In genomic region chr17:53570361-53570875, GRCm38 (mm10) we compare ENCODE assay signal across 9 mouse cellular contexts. TPM values are rescaled to one million over a fixed set of nuclear protein-coding genes. Genes with fewer than 3 reads are reported as not detected.
DNase-seq lines count a peak whose midpoint lies in the region; ATAC-seq lines count a peak whose summit lies in the region.
"Had no signal": no experiment of that assay in that cellular context is flagged by ENCODE, and none has a peak within 500 bp of the region (broad histone marks: within the 10 kb centered on the region; RNA-seq: fewer than 3 reads in every experiment).

No protein-coding gene starts in this region.

- no peaks in the 10 kb centered on the region for H3K36me3 ChIP-seq in kidney, embryonic 14.5 days (ENCODE audit: control insufficient read depth, insufficient read depth, low read length)
- no peaks in the 10 kb centered on the region for H3K36me3 ChIP-seq in midbrain, embryonic 16.5 days (ENCODE audit: control insufficient read depth, insufficient read depth, low read length)
- H3K36me3 ChIP-seq: embryonic facial prominence, embryonic 12.5 days had no signal

- H3K9me3 ChIP-seq in kidney, embryonic 14.5 days (ENCODE audit: control insufficient read depth, low read length) = no peaks in the 10 kb centered on the region
- no peaks in the 10 kb centered on the region for H3K9me3 ChIP-seq in midbrain, embryonic 16.5 days (replicated peaks; ENCODE audit: control insufficient read depth, low read length, poor library complexity, severe bottlenecking)
- H3K9me3 ChIP-seq: embryonic facial prominence, embryonic 12.5 days had no signal

- no peak overlapping the region for H3K4me3 ChIP-seq in kidney, embryonic 14.5 days (ENCODE audit: low read length)
- H3K4me3 ChIP-seq in midbrain, embryonic 16.5 days (ENCODE audit: low read depth, low read length) = no peak overlapping the region
- H3K4me3 ChIP-seq: embryonic facial prominence, embryonic 12.5 days had no signal

- no peak for DNase-seq in kidney, adult 8-10 months
- DNase-seq in MN1 (ENCODE audit: low spot score) (peak; percentile 42), adipocyte (ENCODE audit: low spot score) (no peak)
- no peak for DNase-seq in B cell, adult 2 months
- no peak for DNase-seq in left cerebral cortex, postnatal 10 days (ENCODE audit: extremely low spot score in 1 of 2, low spot score in 2 of 2)

- no peaks in the 10 kb centered on the region for H3K27me3 ChIP-seq in kidney, embryonic 14.5 days (ENCODE audit: control insufficient read depth, insufficient read depth, low read length)
- H3K27me3 ChIP-seq in midbrain, embryonic 16.5 days (ENCODE audit: control insufficient read depth, insufficient read depth, low read depth, low read length) = no peaks in the 10 kb centered on the region
- H3K27me3 ChIP-seq: embryonic facial prominence, embryonic 12.5 days had no signal

- H3K4me1 ChIP-seq in kidney, embryonic 14.5 days (ENCODE audit: control insufficient read depth, insufficient read depth, low read length) = peaks cover 28% of the 10 kb centered on the region
- H3K4me1 ChIP-seq in midbrain, embryonic 16.5 days (ENCODE audit: control insufficient read depth, insufficient read depth, low read length) = peaks cover 25% of the 10 kb centered on the region

- 49% methylated on average over 10 of the region's 10 CpGs for WGBS in kidney, embryonic 14.5 days
- 32% methylated on average over 10 of the region's 10 CpGs for WGBS in midbrain, embryonic 16.5 days

- no peak overlapping the region for H3K9ac ChIP-seq in kidney, embryonic 14.5 days (ENCODE audit: low read depth, low read length)
- no peak overlapping the region for H3K9ac ChIP-seq in midbrain, embryonic 16.5 days (ENCODE audit: low read depth, low read length)
- H3K9ac ChIP-seq: embryonic facial prominence, embryonic 12.5 days had no signal

- peak overlapping the region; percentile 24; the same call in 1 of the 2 replicates for H3K27ac ChIP-seq in kidney, embryonic 14.5 days (ENCODE audit: low read depth, low read length)
- H3K27ac ChIP-seq in midbrain, embryonic 16.5 days (ENCODE audit: low read length) = peak overlapping the region; percentile 20; the same call in 1 of the 2 replicates
- H3K27ac ChIP-seq: embryonic facial prominence, embryonic 12.5 days had no signal

- H3K4me2 ChIP-seq in kidney, embryonic 14.5 days (replicated peaks; ENCODE audit: low read depth, low read length) = no peak overlapping the region
- H3K4me2 ChIP-seq in midbrain, embryonic 16.5 days (ENCODE audit: low read length) = no peak overlapping the region

- ATAC-seq in kidney, embryonic 14.5 days (ENCODE audit: low FRiP score, low TSS enrichment) = no peak
- ATAC-seq in inflammation-experienced regulatory T-cells, adult 6 months = peak; percentile 33
- ATAC-seq in midbrain, embryonic 16.5 days = no peak

- intact Hi-C loops in left cerebral cortex, postnatal 10 days (cut with DNase I) = no loop called here

RNA-seq across cellular contexts. Expression of gene Kat2b, which starts 3.8 kb away (rescaled TPM):
- polyA plus RNA-seq in kidney, embryonic 14.5 days (2014; fragmentation: Nextera tagmentation; extraction: Ambion mirVana) = 4.4 and 5.8 TPM in 2 replicates
- 10 to 100 TPM; 11.4 to 28.7 (median 18.1) TPM for polyA plus RNA-seq in inflammation-experienced regulatory T-cells, adult 6 months (2017; shearing (Covaris generic))
- 7.2 and 8.7 TPM in 2 replicates for polyA plus RNA-seq in midbrain, embryonic 16.5 days (2015; fragmentation: Nextera tagmentation; extraction: Ambion mirVana)
- total RNA-seq in left cerebral cortex, postnatal 10 days (2021) = 10 to 100 TPM; 10.5 to 20.3 TPM

RNA-seq across cellular contexts. Expression of gene Pp2d1, which starts 31.2 kb away (rescaled TPM):
- 0.35 and 0.50 TPM in 2 replicates for polyA plus RNA-seq in kidney, embryonic 14.5 days (2014; fragmentation: Nextera tagmentation; extraction: Ambion mirVana)
- polyA plus RNA-seq in inflammation-experienced regulatory T-cells, adult 6 months (2017; shearing (Covaris generic)) = 1 to 10 TPM in 1 of 3 experiments, under 1 TPM in 2; 0.71 to 1.2 (median 0.97) TPM
- 0.46 and 0.50 TPM in 2 replicates for polyA plus RNA-seq in midbrain, embryonic 16.5 days (2015; fragmentation: Nextera tagmentation; extraction: Ambion mirVana)
- not detected for total RNA-seq in left cerebral cortex, postnatal 10 days (2021)
